Mouse (Mus musculus) forelimb bud, embryonic 11.5 days (tissue): ENCODE data around the gene Slc7a14.

ENCODE experiments used
- DNase-seq: peaks from one replicate; pipeline ENCODE4 v3.0.0-alpha.2; 2012; ENCODE audit warnings: low read depth, low spot score

Gene Slc7a14

DNA sequence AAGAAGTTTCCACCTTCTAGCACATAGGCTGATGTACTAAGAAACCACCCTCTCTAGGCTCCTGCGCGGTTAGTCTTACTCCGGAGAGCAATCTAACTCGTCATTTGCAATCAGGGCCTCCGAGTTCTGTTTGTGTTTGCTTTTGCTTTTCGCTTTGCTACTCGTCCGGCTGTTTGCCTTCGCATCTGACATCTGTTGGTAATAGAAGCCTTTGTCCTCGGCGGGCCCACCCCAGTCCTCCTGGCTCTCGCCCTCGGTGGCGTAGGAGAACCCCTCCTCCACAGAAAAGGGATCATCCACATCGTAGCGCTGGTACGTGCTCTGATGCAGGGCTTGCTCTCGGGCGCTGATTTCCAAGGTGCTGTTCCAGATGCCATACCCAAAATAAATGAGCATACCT, 101.2 kb downstream of the Slc7a14 start:
- DNase-seq = no peak

DNA sequence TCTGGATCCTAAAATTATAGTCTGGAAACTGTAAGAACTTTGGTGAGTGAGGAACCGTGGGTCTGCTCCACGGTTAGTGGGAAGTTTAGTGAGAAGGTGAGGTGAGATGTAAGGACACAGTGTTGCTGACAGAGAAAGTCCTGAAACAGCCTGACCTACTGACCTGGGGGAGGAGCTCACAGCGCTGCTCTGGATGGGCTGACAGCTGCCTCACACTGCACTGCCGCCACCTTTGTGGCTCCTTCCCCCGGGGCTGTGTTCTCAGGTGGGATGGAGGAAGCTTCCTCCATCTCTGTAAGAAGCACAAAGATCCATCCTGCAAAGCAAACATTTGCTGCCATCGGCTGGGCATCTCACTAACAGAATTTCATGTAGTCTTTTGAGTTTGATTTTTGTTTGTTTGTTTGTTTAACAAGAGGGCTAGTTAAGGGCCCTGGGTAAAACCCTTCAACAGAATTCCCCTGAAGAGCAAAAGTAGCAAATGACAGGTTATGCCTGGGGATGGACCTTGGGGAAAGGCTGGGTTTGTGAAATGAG, 101.7 kb downstream of the Slc7a14 start:
- DNase-seq = no peak

DNA sequence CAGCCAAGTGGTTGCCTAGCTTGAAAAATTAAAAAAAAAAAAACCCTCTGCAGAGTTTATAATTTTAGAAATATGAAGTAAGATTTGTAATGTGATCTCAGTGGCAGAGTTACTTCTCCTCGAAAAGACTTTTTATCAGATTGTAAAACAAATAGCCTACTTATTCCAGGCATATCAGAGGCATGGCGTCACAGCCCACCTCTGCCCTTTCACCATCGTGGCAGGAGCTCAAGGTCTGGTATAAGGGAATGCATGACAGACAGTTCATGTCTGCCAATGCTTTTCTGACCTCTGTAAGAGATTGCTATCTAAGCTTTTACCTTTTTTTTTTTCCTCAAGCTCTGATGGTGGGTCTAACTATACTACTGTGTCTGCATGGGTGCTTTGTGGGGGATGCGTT, 102.1 kb downstream of the Slc7a14 start:
- DNase-seq = no peak

DNA sequence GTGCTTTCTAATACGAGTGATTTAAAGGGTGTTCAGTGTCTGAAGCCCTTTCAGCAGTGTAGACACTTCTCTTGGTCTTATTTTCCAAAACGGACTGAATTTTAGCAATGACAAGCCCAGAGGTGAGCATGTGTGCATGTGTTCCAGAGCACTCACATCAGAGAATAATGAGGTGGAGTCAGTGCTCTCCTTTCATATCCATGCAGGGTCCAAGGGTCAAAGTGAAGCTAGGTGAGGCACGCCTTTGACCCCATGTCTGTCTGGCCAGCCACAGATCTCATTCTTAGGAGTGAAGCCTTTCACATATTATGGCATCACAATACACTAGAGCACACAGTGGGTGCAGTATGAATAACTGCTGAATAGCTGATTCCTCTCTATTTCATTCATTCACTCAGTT, 105.0 kb downstream of the Slc7a14 start:
- no peak for DNase-seq

DNA sequence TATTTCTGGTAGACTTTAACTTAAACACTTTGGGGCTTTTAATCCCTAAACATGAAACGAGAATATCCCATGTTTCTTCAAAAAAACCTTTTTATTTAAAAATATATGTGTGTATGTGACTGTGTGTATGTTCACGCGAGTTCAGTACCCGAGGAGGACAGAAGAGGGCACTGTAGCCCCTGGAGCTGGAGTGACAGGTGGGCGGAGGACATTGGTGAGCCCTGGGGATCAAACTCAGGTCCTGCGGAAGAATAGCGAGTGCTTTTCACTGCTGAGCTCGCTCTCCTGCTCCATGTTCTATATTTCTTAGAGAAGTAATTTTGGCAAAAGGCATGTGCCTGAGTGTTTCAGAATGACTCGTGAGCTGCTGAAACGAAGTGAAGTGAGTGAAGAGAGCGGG, 106.2 kb downstream of the Slc7a14 start:
- DNase-seq = no peak

DNA sequence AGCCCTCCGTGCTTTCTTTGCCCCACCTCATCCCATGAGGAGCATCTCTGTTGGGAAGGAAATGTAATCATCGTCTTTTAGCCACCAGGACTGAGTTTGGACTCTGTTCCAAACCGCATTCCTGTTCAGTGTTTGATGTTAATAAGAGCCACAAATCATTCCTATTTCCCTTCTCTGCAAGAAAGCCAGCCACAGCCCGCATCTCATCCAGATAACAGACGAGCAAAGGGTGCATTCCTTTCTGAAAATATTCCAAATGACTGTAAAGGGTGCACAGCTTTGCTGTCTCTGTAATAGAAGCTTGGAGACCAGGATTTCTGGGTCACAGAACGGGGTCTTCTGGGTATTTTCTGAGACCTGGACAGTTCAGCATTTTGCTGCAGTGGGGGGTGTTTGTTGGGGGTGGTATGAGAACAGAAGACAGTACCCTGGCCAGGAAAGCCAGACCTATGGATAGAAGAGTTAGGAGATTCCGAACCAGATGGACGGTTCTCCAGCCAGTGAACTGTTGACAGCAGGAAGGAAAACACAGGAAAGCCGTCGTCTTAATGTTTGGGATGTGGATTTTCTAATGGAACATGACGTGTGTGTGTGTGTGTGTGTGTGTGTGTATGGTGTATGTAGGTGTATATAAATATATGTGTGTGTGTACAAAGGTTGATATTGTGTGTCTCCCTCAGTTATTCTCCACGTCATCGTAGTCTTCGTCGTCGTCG, 110.9 kb downstream of the Slc7a14 start:
- no peak for DNase-seq

DNA sequence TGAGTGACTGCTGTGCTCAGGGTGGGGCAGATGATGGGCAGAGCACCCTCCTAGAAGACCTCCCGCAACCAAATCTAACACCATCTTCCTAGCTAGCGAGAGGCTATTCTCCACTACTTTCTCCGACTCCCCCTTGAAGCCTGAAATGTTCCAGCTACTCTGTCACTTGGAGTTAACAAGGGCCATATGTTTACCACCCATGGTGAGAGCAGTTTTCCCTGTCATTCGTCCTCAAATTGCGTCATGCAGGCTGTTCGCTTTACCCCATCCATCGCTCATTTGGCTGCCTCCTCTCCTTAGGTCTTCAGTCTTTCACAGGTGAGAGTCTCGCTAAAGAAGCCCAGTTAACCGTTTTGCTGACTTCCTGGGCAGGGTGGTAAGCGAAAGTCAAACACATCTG, 118.8 kb downstream of the Slc7a14 start:
- DNase-seq = peak; percentile 66

DNA sequence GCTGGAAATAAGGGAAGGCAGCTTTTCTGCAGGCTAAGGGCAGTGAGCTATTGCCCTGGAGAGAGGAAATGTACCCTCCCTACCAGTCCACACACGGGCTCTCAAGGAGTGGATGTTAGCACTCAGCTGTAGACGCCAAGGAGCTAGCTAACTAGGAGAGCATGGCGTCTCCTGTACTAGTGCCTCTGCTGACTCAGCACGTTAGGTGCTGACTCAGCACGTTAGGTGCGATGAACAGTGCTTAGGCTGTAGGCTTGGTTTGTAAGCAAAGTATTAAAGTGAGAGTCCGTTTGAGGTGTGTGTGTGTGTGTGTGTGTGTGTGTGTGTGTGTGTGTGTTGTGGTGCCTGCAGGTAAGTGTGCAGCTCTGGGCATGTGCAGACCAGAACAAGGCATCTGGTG, 119.8 kb downstream of the Slc7a14 start:
- DNase-seq = no peak

DNA sequence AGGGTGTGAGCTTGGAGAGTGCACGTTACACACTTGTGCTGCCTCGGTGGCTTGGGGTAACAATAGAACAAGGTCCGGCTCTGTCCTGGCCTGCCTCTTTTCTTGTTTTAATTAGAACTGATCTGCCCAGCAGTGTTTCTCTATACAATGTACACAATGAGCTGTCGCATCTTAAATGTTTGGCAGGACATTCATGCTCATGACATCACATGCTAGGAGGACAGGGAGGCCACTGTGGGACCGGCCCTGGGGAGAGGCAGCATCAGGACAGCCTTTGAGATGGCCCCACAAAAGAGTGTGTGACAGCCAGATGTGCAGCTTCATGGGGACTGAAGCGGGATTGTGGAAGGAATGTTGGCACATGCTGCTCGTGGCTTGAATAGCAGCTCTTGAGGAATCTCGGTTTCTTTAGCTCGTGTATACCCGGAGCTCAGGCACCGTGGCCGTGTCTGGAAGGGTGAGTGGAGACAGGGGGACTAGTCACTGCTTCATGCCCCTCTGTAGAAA, 143.8 kb downstream of the Slc7a14 start:
- no peak for DNase-seq

DNA sequence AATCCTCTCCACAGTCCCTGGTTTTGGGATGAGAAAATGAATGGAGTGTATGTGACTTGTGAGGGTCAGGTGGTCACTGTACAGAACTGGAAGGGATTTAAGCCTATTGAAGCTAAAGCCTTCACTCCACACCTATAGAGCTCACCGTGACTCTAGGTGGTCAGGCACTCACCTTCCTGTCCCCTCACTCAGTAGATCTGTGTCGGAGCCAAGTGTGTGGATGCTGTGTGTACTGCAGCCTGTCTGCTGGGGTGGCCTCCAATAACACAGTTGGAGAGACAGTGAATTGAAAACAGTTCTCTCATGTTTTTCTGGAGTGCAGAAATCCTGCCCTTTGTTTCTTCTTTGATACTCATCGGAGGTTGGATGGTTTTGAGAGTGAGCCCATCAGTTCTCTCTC, 144.4 kb downstream of the Slc7a14 start:
- DNase-seq = no peak

DNA sequence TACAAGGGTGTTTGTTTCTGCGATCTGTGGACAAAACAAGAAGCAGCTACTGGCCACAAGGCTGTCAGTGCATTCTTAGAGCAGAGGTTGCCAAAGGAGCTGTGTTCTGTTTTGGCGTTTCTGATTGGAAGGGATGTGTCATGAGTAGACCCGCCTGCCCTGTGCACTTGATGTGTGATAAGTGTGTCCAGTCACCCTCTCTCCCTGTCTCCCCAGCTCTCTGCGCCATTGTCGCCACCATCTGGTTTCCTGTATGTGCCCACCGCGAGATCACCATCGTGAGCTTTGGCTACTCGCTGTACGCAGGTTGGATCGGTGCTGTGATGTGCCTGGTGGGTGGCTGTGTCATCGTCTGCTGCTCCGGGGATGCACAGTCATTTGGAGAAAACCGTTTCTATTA, 147.3 kb downstream of the Slc7a14 start:
- no peak for DNase-seq

DNA sequence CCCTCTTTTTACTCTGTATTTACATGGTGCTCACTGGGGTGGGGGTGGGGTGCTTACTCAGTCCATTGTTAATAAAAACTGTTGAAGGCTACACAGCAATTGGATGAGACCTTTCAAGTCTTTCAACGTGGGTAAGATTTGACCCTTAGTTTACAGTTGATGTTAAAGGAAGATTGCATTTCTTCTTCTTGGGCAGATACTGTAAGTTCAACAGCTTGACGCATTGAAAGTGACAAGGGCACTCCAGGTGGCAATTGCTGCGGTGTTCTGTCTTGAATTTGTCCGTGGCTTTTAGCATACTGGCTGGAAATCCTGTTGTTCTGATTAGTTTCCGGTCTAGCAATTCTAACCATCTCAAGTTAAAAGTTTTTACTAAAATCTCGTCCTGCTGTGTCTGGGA, 148.8 kb downstream of the Slc7a14 start:
- DNase-seq = no peak

DNA sequence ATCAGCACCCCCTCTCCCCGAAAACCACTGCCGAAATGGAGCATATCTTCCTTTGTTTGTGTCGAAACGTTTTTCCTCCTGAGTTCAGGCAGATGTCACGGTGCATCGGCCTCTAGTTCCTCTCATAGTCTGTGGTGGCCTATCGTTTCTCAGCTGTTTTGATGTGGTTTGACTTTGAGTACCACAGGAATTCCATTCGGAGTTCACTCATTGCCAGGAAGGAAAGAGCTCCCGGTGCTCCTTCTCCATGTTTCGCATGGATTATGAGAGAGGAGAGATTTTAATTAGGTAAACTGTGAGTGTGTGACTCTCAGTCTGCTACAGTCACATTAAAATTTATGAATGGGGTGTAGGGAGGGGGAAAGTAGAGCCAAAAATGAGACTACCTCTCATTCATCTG, 150.1 kb downstream of the Slc7a14 start:
- DNase-seq = no peak

DNA sequence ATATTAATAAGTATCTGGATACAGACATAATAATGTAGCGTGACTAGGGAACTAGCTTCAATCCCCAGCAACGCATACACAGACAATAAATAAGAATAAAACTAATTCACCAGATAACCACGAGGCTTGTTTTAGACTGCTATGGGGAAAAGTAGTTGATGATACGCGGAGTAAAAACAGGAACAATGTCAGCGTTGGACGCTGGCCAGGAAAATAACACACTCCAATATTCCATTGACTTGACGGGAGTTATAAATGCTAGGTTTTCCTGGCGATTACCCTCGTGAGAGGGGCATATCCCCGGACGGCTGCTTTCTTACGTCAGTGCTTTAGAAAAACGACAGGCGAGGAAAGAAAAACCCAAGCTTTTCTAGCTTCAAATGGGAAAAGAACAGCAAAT, 152.4 kb downstream of the Slc7a14 start:
- DNase-seq = no peak

DNA sequence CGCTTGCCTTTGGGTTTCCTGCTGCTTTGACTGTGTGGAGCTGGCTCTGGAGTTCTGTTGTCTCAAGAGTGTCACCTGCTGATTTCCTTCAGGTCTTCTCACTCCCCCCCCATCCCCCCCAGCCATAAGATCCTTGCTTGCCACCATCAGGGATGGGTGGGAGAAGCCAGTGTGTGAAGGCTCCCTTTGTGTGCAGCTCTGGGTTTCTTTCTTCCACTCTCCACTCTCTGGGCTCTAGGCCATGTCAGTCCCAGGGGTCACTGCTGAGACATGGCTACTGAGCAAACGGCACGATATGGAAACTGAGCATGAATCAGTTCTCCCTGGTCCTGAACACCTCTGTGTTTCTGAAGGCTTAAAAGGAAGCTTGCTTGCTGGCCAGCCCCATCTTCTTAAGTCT, 154.1 kb downstream of the Slc7a14 start:
- DNase-seq = no peak
